25 mouse cellular contexts compared by ENCODE assay signal in genomic region chr1:74726674-74727073, GRCm38 (mm10). TPM values are rescaled to one million over a fixed set of nuclear protein-coding genes. Genes with fewer than 3 reads are reported as not detected.
DNase-seq lines count a peak whose midpoint lies in the region; ATAC-seq and TF ChIP-seq lines count a peak whose summit lies in the region.
"Had no signal": no experiment of that assay in that cellular context is flagged by ENCODE, and none has a peak within 500 bp of the region (broad histone marks: within the 10 kb centered on the region; RNA-seq: fewer than 3 reads in every experiment).

No protein-coding gene starts in this region.

- WGBS in intestine, embryonic 15.5 days = 45% methylated on average over 5 of the region's 5 CpGs
- WGBS in stomach, embryonic 15.5 days = 45% methylated on average over 5 of the region's 5 CpGs

- TF ChIP-seq POLR2A in CH12.LX (IDR thresholded peaks at IDR 0.05; ENCODE audit: low read depth, low read length) = no peak

- H3K36me3 ChIP-seq in CH12.LX (replicated peaks in 1 of 2; ENCODE audit: control insufficient read depth in 1 of 2, insufficient read depth in 1 of 2, low read length in 1 of 2) = no peaks in the 10 kb centered on the region
- no peaks in the 10 kb centered on the region for H3K36me3 ChIP-seq in intestine, embryonic 15.5 days
- H3K36me3 ChIP-seq in stomach, embryonic 15.5 days = no peaks in the 10 kb centered on the region
- H3K36me3 ChIP-seq: embryonic facial prominence, embryonic 12.5 days; forebrain, embryonic 15.5 days; hindbrain, embryonic 10.5 days; limb, embryonic 12.5 days; liver, embryonic 13.5 days; lung, embryonic 15.5 days; neural tube, embryonic 13.5 days had no signal

- TF ChIP-seq CTCF in CH12.LX (conservative IDR thresholded peaks at IDR 0.05 in 1 of 2, IDR thresholded peaks at IDR 0.05 in 1 of 2; ENCODE audit: low read depth in 2 of 2, low read length in 2 of 2) = no peak

- no peak for TF ChIP-seq EP300 in CH12.LX (IDR thresholded peaks at IDR 0.05; ENCODE audit: low read length)

- in situ Hi-C loops in CH12.LX (cut with MboI; ENCODE audit: low pct_ligation_motif_present, low pct_unique_long_range_greater_than_20kb, low sequenced_read_pairs) = no loop called here

- H3K4me2 ChIP-seq in CH12.LX (ENCODE audit: insufficient read depth, low read depth, poor library complexity, severe bottlenecking) = no peak overlapping the region
- H3K4me2 ChIP-seq in intestine, embryonic 15.5 days (replicated peaks) = peak overlapping the region; percentile 1; the same call in 1 of the 2 replicates
- H3K4me2 ChIP-seq in stomach, embryonic 15.5 days = no peak overlapping the region; the same call in 1 of the 2 replicates
- H3K4me2 ChIP-seq: embryonic facial prominence, embryonic 12.5 days; forebrain, embryonic 15.5 days; limb, embryonic 12.5 days; liver, embryonic 13.5 days; lung, embryonic 15.5 days; midbrain, embryonic 11.5 days; neural tube, embryonic 13.5 days had no signal

- peaks cover 14 to 38% of the 10 kb centered on the region in 2 experiments for H3K4me1 ChIP-seq in CH12.LX (ENCODE audit: control insufficient read depth in 1 of 2, insufficient read depth in 2 of 2)
- no peaks in the 10 kb centered on the region for H3K4me1 ChIP-seq in intestine, embryonic 15.5 days (replicated peaks)
- no peaks in the 10 kb centered on the region for H3K4me1 ChIP-seq in stomach, embryonic 15.5 days
- H3K4me1 ChIP-seq: embryonic facial prominence, embryonic 12.5 days; forebrain, embryonic 15.5 days; hindbrain, embryonic 10.5 days; limb, embryonic 12.5 days; liver, embryonic 13.5 days; lung, embryonic 15.5 days; neural tube, embryonic 13.5 days had no signal

- H3K79me2 ChIP-seq in CH12.LX (replicated peaks; ENCODE audit: control insufficient read depth, extremely low read depth, insufficient read depth, poor library complexity, severe bottlenecking) = no peaks in the 10 kb centered on the region

- H3K9me3 ChIP-seq in CH12.LX (replicated peaks; ENCODE audit: low read length) = no peaks in the 10 kb centered on the region
- no peaks in the 10 kb centered on the region for H3K9me3 ChIP-seq in intestine, embryonic 15.5 days
- no peaks in the 10 kb centered on the region for H3K9me3 ChIP-seq in stomach, embryonic 15.5 days
- H3K9me3 ChIP-seq: embryonic facial prominence, embryonic 12.5 days; forebrain, embryonic 15.5 days; hindbrain, embryonic 10.5 days; limb, embryonic 12.5 days; liver, embryonic 13.5 days; lung, embryonic 15.5 days; neural tube, embryonic 13.5 days had no signal

- H3K9ac ChIP-seq in CH12.LX (ENCODE audit: insufficient read depth, low read depth) = no peak overlapping the region
- no peak overlapping the region for H3K9ac ChIP-seq in intestine, embryonic 15.5 days
- H3K9ac ChIP-seq in stomach, embryonic 15.5 days = no peak overlapping the region
- H3K9ac ChIP-seq: embryonic facial prominence, embryonic 12.5 days; forebrain, embryonic 15.5 days; limb, embryonic 12.5 days; liver, embryonic 13.5 days; lung, embryonic 15.5 days; neural tube, embryonic 13.5 days had no signal

- intact Hi-C loops in heart, postnatal 10 days (cut with DNase I) = no loop called here

- DNase-seq in 416B (ENCODE audit: low read depth) (peak; percentile 66), CH12.LX (ENCODE audit: extremely low read depth) (no peak)
- DNase-seq in heart, postnatal 10 days = no peak
- no peak for DNase-seq in thymus, postnatal 4 days
- DNase-seq in adrenal gland, adult (ENCODE audit: inconsistent age in 2 of 2, low spot score in 1 of 2) = no peak
- DNase-seq: adrenal gland, adult 2 months; cerebellum, adult 9-10 months; gastrocnemius, postnatal 36 days; liver, embryonic 13.5 days; lung, postnatal 4 days; spleen, adult 18-20 months; thymus, adult 2 months had no signal

- no peak for TF ChIP-seq RAD21 in CH12.LX (IDR thresholded peaks at IDR 0.05; ENCODE audit: low read depth, low read length)

- dilution Hi-C loops in CH12.LX (cut with MboI; ENCODE audit: extremely low pct_ligation_motif_present, extremely low pct_unique_long_range_greater_than_20kb, low sequenced_read_pairs) = no loop called here

- peak; percentile 88 for ATAC-seq in intestine, embryonic 15.5 days
- ATAC-seq in stomach, embryonic 15.5 days (ENCODE audit: insufficient read depth, low FRiP score, low read depth) = 0 out of 2 replicates have a peak, but pooled peaks have one; percentile 27
- ATAC-seq: forebrain, embryonic 15.5 days had no signal

- H3K27me3 ChIP-seq in CH12.LX (replicated peaks) = no peaks in the 10 kb centered on the region
- no peaks in the 10 kb centered on the region for H3K27me3 ChIP-seq in intestine, embryonic 15.5 days (replicated peaks)
- H3K27me3 ChIP-seq in stomach, embryonic 15.5 days (replicated peaks) = no peaks in the 10 kb centered on the region
- H3K27me3 ChIP-seq: embryonic facial prominence, embryonic 12.5 days; forebrain, embryonic 15.5 days; limb, embryonic 12.5 days; liver, embryonic 13.5 days; lung, embryonic 15.5 days; neural tube, embryonic 13.5 days had no signal

- H3K4me3 ChIP-seq in CH12.LX (replicated peaks in 1 of 3; ENCODE audit: low read depth in 2 of 3, low read length in 2 of 3, poor library complexity in 1 of 3) = no peak overlapping the region
- H3K4me3 ChIP-seq in intestine, embryonic 15.5 days (replicated peaks) = no peak overlapping the region
- no peak overlapping the region for H3K4me3 ChIP-seq in stomach, embryonic 15.5 days (replicated peaks)
- H3K4me3 ChIP-seq: embryonic facial prominence, embryonic 12.5 days; erythroblast, embryonic 14.5 days; forebrain, embryonic 15.5 days; hindbrain, embryonic 10.5 days; limb, embryonic 12.5 days; liver, embryonic 13.5 days; lung, embryonic 15.5 days; neural tube, embryonic 13.5 days had no signal

- no peak overlapping the region for H3K27ac ChIP-seq in CH12.LX (ENCODE audit: insufficient read depth, low read depth)
- no peak overlapping the region for H3K27ac ChIP-seq in intestine, embryonic 15.5 days
- H3K27ac ChIP-seq in stomach, embryonic 15.5 days = no peak overlapping the region
- H3K27ac ChIP-seq: embryonic facial prominence, embryonic 12.5 days; forebrain, embryonic 15.5 days; hindbrain, embryonic 10.5 days; limb, embryonic 12.5 days; liver, embryonic 13.5 days; lung, embryonic 15.5 days; neural tube, embryonic 13.5 days had no signal

TF ChIP-seq in CH12.LX, 34 proteins besides CTCF, POLR2A, EP300 and RAD21:
- TF ChIP-seq MAFK (IDR thresholded peaks at IDR 0.05; ENCODE audit: insufficient replicate concordance, low read length) (no peak), USF2 (conservative IDR thresholded peaks at IDR 0.05; ENCODE audit: low read depth, low read length) (peak; percentile 21; the same call in 1 of the 2 replicates), JUN (IDR thresholded peaks at IDR 0.05; ENCODE audit: insufficient read depth, low read depth, low read length) (0 out of 2 replicates have a peak, but pooled peaks have one; percentile 20), BHLHE40 (IDR thresholded peaks at IDR 0.05; ENCODE audit: low read depth, low read length) (peak; percentile 63)
TF ChIP-seq in CH12.LX: peak in this region for 3.

RNA-seq across cellular contexts. Expression of gene Cyp27a1, which starts 13.3 kb away (rescaled TPM):
- not detected in 2 replicates for total RNA-seq in CH12.LX (2012; rRNA removed)
- total RNA-seq in CH12.LX (2014; rRNA removed) = not detected in 2 replicates
- polyA plus RNA-seq in CH12.LX (2012; ENCODE audit: insufficient read length, low read depth) = not detected in 2 replicates
- 6.0 and 6.3 TPM in 2 replicates for polyA plus RNA-seq in intestine, embryonic 15.5 days (2015; fragmentation: Nextera tagmentation; extraction: Ambion mirVana)
- polyA plus RNA-seq in stomach, embryonic 15.5 days (2015; fragmentation: Nextera tagmentation; extraction: Ambion mirVana) = 6.1 and 7.9 TPM in 2 replicates
- total RNA-seq in heart, postnatal 10 days (2021) = 10 to 100 TPM; 10.7 to 11.0 TPM

RNA-seq across cellular contexts. Expression of gene Prkag3, which starts 22.3 kb away (rescaled TPM):
- total RNA-seq in CH12.LX (2012; rRNA removed) (0.08 and 0.13 TPM in 2 replicates), CH12.LX (2014; rRNA removed) (0.09 TPM in 1 of 2 replicates, not detected in the other)
- 0.12 TPM in 1 of 2 replicates, not detected in the other for polyA plus RNA-seq in CH12.LX (2012; ENCODE audit: insufficient read length, low read depth)
- 0.16 and 0.19 TPM in 2 replicates for polyA plus RNA-seq in intestine, embryonic 15.5 days (2015; fragmentation: Nextera tagmentation; extraction: Ambion mirVana)
- 0.28 and 0.36 TPM in 2 replicates for polyA plus RNA-seq in stomach, embryonic 15.5 days (2015; fragmentation: Nextera tagmentation; extraction: Ambion mirVana)
- total RNA-seq in heart, postnatal 10 days (2021) = 1 to 10 TPM; 1.7 to 2.1 TPM
- total RNA-seq: layer of hippocampus, postnatal 25 days; left cerebral cortex, postnatal 10 days; monocyte, adult 5-6 weeks had no signal
- polyA plus RNA-seq: erythroblast, embryonic 14.5 days; forebrain, embryonic 15.5 days; hindbrain, embryonic 10.5 days; midbrain, embryonic 11.5 days; neural tube, embryonic 13.5 days had no signal

RNA-seq across cellular contexts. Expression of gene Wnt6, which starts 45.0 kb away (rescaled TPM):
- total RNA-seq in CH12.LX (2012; rRNA removed) = 3.4 and 3.5 TPM in 2 replicates
- 0.67 and 0.89 TPM in 2 replicates for total RNA-seq in CH12.LX (2014; rRNA removed)
- polyA plus RNA-seq in CH12.LX (2012; ENCODE audit: insufficient read length, low read depth) = 1.6 and 1.7 TPM in 2 replicates
- polyA plus RNA-seq in intestine, embryonic 15.5 days (2015; fragmentation: Nextera tagmentation; extraction: Ambion mirVana) = 0.18 and 0.58 TPM in 2 replicates
- polyA plus RNA-seq in stomach, embryonic 15.5 days (2015; fragmentation: Nextera tagmentation; extraction: Ambion mirVana) = 1.4 and 1.8 TPM in 2 replicates
- under 1 TPM; 0.17 to 0.60 TPM for total RNA-seq in heart, postnatal 10 days (2021)
- polyA plus RNA-seq: erythroblast, embryonic 14.5 days had no signal
